Mouse (Mus musculus) CH12.LX (cell line): Measurements from ENCODE around the gene Gjc1. TPM values are rescaled to one million over a fixed set of nuclear protein-coding genes. Genes with fewer than 3 reads are reported as not detected.

Source experiments
- DNase-seq: peaks from one replicate; pipeline ENCODE4 v3.0.0-alpha.2; 2013; ENCODE audit errors: extremely low read depth
- H3K27ac ChIP-seq: 2 replicates; pipeline ENCODE4 v1.5.1; 2012; ENCODE audit warnings: low read depth, mild to moderate bottlenecking, control low read depth, moderate library complexity; ENCODE audit not compliant: insufficient read depth
- H3K27me3 ChIP-seq: replicated peaks from 2 replicates; pipeline ENCODE3; 2012; ENCODE audit warnings: inconsistent platforms
- H3K36me3 ChIP-seq, 2 experiments: replicated peaks in 1 of 2; 2 replicates each; pipeline versions ENCODE3 to v1.6.1; 2012; ENCODE audit warnings: inconsistent platforms in 1 of 2, low read length in 1 of 2, mild to moderate bottlenecking in 1 of 2, mixed read lengths in 1 of 2, moderate library complexity in 1 of 2; ENCODE audit not compliant: control insufficient read depth in 1 of 2, insufficient read depth in 1 of 2
- H3K4me1 ChIP-seq, 2 experiments: 2 replicates each; pipeline ENCODE4 v1.6.1; 2012; ENCODE audit warnings: inconsistent platforms in 1 of 2, moderate library complexity in 1 of 2; ENCODE audit not compliant: insufficient read depth in 2 of 2, control insufficient read depth in 1 of 2
- H3K4me2 ChIP-seq: 2 replicates; pipeline ENCODE4 v1.6.1; 2012; ENCODE audit warnings: low read depth, mild to moderate bottlenecking, control low read depth; ENCODE audit not compliant: poor library complexity, insufficient read depth, severe bottlenecking
- H3K4me3 ChIP-seq, 3 experiments: fragments of 150-350 bp in 1 of 3; sonication (generic) in 1 of 3; replicated peaks in 1 of 3; 2 replicates each; pipeline versions ENCODE3 to v1.5.1; 2011 to 2012; ENCODE audit warnings: low read depth in 2 of 3, low read length in 2 of 3, mild to moderate bottlenecking in 2 of 3, moderate library complexity in 2 of 3, control low read depth in 1 of 3, improper control_type of control experiment in 1 of 3, inconsistent platforms in 1 of 3, mixed read lengths in 1 of 3; ENCODE audit not compliant: poor library complexity in 1 of 3
- H3K79me2 ChIP-seq: replicated peaks from 2 replicates; pipeline ENCODE4 v1.6.1; 2012; ENCODE audit warnings: mild to moderate bottlenecking, moderate library complexity; ENCODE audit not compliant: control insufficient read depth, poor library complexity, insufficient read depth, severe bottlenecking; ENCODE audit errors: extremely low read depth
- H3K9ac ChIP-seq: 2 replicates; pipeline ENCODE4 v1.6.1; 2012; ENCODE audit warnings: low read depth, mild to moderate bottlenecking, control low read depth, moderate library complexity; ENCODE audit not compliant: insufficient read depth
- H3K9me3 ChIP-seq: replicated peaks from 2 replicates; pipeline ENCODE3; 2012; ENCODE audit warnings: low read length, inconsistent platforms, mixed read lengths
- CHD1 ChIP-seq: IDR thresholded peaks from 2 replicates; pipeline ENCODE4 v1.6.1; 2012; ENCODE audit warnings: low read depth, low read length, improper control_type of control experiment, inconsistent platforms
- CHD2 ChIP-seq: IDR thresholded peaks from 2 replicates; pipeline ENCODE4 v1.6.1; 2011; ENCODE audit warnings: low read length, improper control_type of control experiment
- CTCF ChIP-seq, 2 experiments: IDR thresholded peaks in 1 of 2; conservative IDR thresholded peaks in 1 of 2; 2 replicates each; pipeline ENCODE4 v1.5.1; 2011 to 2012; ENCODE audit warnings: low read depth in 2 of 2, low read length in 2 of 2, improper control_type of control experiment in 1 of 2, inconsistent platforms in 1 of 2, mild to moderate bottlenecking in 1 of 2, moderate library complexity in 1 of 2
- E2F4 ChIP-seq: IDR thresholded peaks from 2 replicates; pipeline ENCODE4 v1.6.1; 2011; ENCODE audit warnings: low read depth, low read length, improper control_type of control experiment; ENCODE audit not compliant: insufficient replicate concordance
- ELF1 ChIP-seq: IDR thresholded peaks from 2 replicates; pipeline ENCODE4 v1.6.1; 2014; ENCODE audit warnings: low read depth, mild to moderate bottlenecking, inconsistent platforms, low read length, improper control_type of control experiment
- EP300 ChIP-seq: IDR thresholded peaks from 2 replicates; pipeline ENCODE4 v1.6.1; 2011; ENCODE audit warnings: low read length, improper control_type of control experiment
- ETS1 ChIP-seq: conservative IDR thresholded peaks from 2 replicates; pipeline ENCODE4 v1.6.1; 2012; ENCODE audit warnings: low read depth, mild to moderate bottlenecking, inconsistent platforms, low read length, improper control_type of control experiment, moderate library complexity
- HCFC1 ChIP-seq: IDR thresholded peaks from 2 replicates; pipeline ENCODE4 v1.6.1; 2012; ENCODE audit warnings: low read depth, mild to moderate bottlenecking, inconsistent platforms, low read length, improper control_type of control experiment
- IRF4 ChIP-seq: IDR thresholded peaks from 2 replicates; pipeline ENCODE4 v1.6.1; 2014; ENCODE audit warnings: low read depth, mild to moderate bottlenecking, inconsistent platforms, low read length, improper control_type of control experiment
- JUN ChIP-seq: IDR thresholded peaks from 2 replicates; pipeline ENCODE4 v1.6.1; 2011; ENCODE audit warnings: low read depth, mild to moderate bottlenecking, low read length, improper control_type of control experiment, moderate library complexity; ENCODE audit not compliant: insufficient read depth
- JUND ChIP-seq: conservative IDR thresholded peaks from 2 replicates; pipeline ENCODE4 v1.6.1; 2011; ENCODE audit warnings: low read depth, low read length, improper control_type of control experiment
- MAFK ChIP-seq: IDR thresholded peaks from 2 replicates; pipeline ENCODE4 v1.6.1; 2011; ENCODE audit warnings: low read length, improper control_type of control experiment; ENCODE audit not compliant: insufficient replicate concordance
- MAZ ChIP-seq: IDR thresholded peaks from 2 replicates; pipeline ENCODE4 v1.6.1; 2012; ENCODE audit warnings: low read depth, mild to moderate bottlenecking, inconsistent platforms, low read length, improper control_type of control experiment, moderate library complexity
- MEF2A ChIP-seq: IDR thresholded peaks from 2 replicates; pipeline ENCODE4 v1.6.1; 2014; ENCODE audit warnings: low read depth, mild to moderate bottlenecking, inconsistent platforms, low read length, improper control_type of control experiment, borderline replicate concordance
- NELFE ChIP-seq: IDR thresholded peaks from 2 replicates; pipeline ENCODE4 v1.6.1; 2011; ENCODE audit warnings: low read depth, low read length, improper control_type of control experiment
- PAX5 ChIP-seq: IDR thresholded peaks from 2 replicates; pipeline ENCODE4 v1.6.1; 2012; ENCODE audit warnings: low read length, inconsistent platforms, mixed read lengths
- POLR2A ChIP-seq: IDR thresholded peaks from 2 replicates; pipeline ENCODE4 v1.6.1; 2011; ENCODE audit warnings: low read depth, mild to moderate bottlenecking, improper control_type of control experiment, low read length
- TBP ChIP-seq: conservative IDR thresholded peaks from 2 replicates; pipeline ENCODE4 v1.6.1; 2011; ENCODE audit warnings: low read depth, low read length, improper control_type of control experiment
- TCF12 ChIP-seq: IDR thresholded peaks from 2 replicates; pipeline ENCODE4 v1.6.1; 2014; ENCODE audit warnings: low read depth, mild to moderate bottlenecking, inconsistent platforms, low read length, improper control_type of control experiment
- USF1 ChIP-seq: IDR thresholded peaks from 2 replicates; pipeline ENCODE4 v1.6.1; 2014; ENCODE audit warnings: low read depth, mild to moderate bottlenecking, inconsistent platforms, low read length, improper control_type of control experiment
- USF2 ChIP-seq: conservative IDR thresholded peaks from 2 replicates; pipeline ENCODE4 v1.6.1; 2011; ENCODE audit warnings: low read depth, low read length, improper control_type of control experiment
- dilution Hi-C: fragments of 300-500 bp; cut with MboI; formaldehyde crosslinking; loops from 2 replicates; pipeline ENCODE4 v1.14.3; 2020; ENCODE audit warnings: low sequenced_read_pairs; ENCODE audit not compliant: extremely low pct_unique_long_range_greater_than_20kb, extremely low pct_ligation_motif_present
- in situ Hi-C: fragments of 300-500 bp; cut with MboI; formaldehyde crosslinking; loops from 3 replicates; pipeline ENCODE4 v1.14.3; 2019; ENCODE audit warnings: low sequenced_read_pairs, low pct_ligation_motif_present, low pct_unique_long_range_greater_than_20kb, mixed read lengths
- polyA plus RNA-seq: library from polyadenylated mRNA; unstranded; fragments of >175 nt; gene quantifications from 2 replicates; pipeline ENCODE4 v1.2.1, GENCODE M21; 2012; ENCODE audit warnings: low read depth; ENCODE audit not compliant: insufficient read length
- total RNA-seq, 2 experiments: library from RNA; depleted of rRNA; stranded (reverse); fragments of 300-350 nt in 1 of 2; fragments of >200 nt in 1 of 2; gene quantifications; 2 replicates each; pipeline ENCODE4 v1.2.3; 2012 to 2014

The Gjc1 gene
- total and polyA plus RNA-seq, 3 experiments, result not detected

DNA sequence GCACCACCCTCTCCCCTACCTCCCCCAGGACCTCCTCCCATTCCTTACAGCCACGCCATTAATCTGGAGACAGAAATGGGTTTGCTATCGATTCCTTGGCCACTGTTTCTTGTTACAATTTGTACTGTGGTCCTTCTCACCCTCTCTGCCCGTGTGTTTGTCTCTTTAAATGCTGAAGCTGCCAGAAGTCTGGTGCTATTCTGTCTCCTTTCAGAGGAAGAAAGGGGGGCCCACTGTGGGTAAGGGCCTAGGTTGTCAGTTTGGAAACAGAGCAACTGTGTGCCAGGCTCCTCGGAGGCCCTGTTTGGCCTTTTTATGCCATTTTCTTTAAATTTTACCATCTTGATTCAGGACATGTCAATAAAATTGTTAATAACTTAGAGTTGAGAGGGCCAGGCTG, 65.1 kb downstream of the Gjc1 start:
- Histone ChIP-seq H3K4me2 (no peak overlapping the region), H3K27me3 (peaks cover 96% of the 10 kb centered on the region), H3K4me1 (peaks cover 0 to 5% of the 10 kb centered on the region in 2 experiments; a peak in 2 of 4 replicates), H3K4me3 (no peak overlapping the region), H3K27ac (no peak overlapping the region), H3K9me3 (no peaks in the 10 kb centered on the region), H3K36me3 (no peaks in the 10 kb centered on the region), H3K9ac (no peak overlapping the region), H3K79me2 (no peaks in the 10 kb centered on the region)
- dilution Hi-C loops, result no loop called here
- in situ Hi-C loops, result no loop called here
- TF ChIP-seq MEF2A, result no peak
- TF ChIP-seq NELFE, result no peak
- TF ChIP-seq CHD1, result no peak
- no peak for TF ChIP-seq IRF4
- TF ChIP-seq MAFK, result no peak
- TF ChIP-seq TBP, result no peak
- no peak for TF ChIP-seq CHD2
- TF ChIP-seq JUND, result no peak
- no peak for TF ChIP-seq E2F4
- TF ChIP-seq EP300, result no peak
- DNase-seq, result no peak

DNA sequence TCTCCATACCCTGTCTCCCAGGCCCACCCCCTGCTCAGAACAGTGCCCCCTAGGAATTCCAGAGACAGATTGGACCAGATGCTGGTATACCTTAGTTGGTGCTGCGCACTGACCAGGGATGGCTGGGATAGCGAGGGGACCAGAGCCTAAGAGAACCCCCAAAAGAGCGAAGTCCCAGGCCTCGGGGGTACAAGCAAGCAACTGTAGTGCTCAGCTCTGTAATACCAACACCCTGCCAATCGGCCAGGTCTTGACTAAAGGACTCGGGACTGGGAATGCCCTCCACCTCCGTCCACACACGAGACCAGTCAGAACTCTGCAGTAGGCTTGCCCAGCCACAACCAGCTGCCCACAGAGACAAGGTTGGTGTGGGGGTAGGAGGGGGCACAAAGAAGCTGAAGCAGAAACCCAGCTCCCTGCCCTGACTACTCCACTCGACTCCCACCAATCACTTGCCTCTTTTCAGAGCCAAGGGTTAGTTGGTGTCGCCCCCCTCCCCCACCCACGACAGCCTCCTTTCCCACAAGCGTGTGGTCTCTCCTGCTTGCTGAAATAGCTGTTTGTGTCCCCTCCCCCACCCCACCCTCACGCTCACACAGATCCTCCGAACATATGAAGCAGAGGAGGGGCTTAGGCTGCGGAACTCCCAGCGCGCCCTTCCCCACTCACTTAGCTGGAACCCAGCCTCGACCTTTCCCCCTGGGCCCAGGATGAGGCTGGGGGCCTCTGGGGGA, 65.7 kb downstream of the Gjc1 start:
- peaks cover 96% of the 10 kb centered on the region for H3K27me3 ChIP-seq
- dilution Hi-C loops, result no loop called here
- no peak overlapping the region for H3K27ac ChIP-seq
- H3K36me3 ChIP-seq, result no peaks in the 10 kb centered on the region
- no peak for DNase-seq
- H3K4me1 ChIP-seq, result peaks cover 0 to 5% of the 10 kb centered on the region in 2 experiments; a peak in 2 of 4 replicates
- in situ Hi-C loops, result no loop called here
- TF ChIP-seq TBP (no peak), USF1 (no peak), MAZ (no peak), MAFK (no peak), CTCF (conservative IDR thresholded peaks at IDR 0.05 in 1 of 2, IDR thresholded peaks at IDR 0.05 in 1 of 2; ENCODE audit: low read depth in 2 of 2, low read length in 2 of 2) (no peak), TCF12 (no peak), PAX5 (no peak), HCFC1 (no peak), CHD2 (no peak), JUND (no peak), POLR2A (no peak), JUN (no peak), USF2 (no peak), E2F4 (no peak), ELF1 (no peak), ETS1 (no peak)
- no peak overlapping the region for H3K9ac ChIP-seq
- no peaks in the 10 kb centered on the region for H3K79me2 ChIP-seq
- no peak overlapping the region for H3K4me2 ChIP-seq
- no peaks in the 10 kb centered on the region for H3K9me3 ChIP-seq
- H3K4me3 ChIP-seq, result no peak overlapping the region
